Mouse (Mus musculus) heart, postnatal 25 days (tissue): ENCODE results near the gene Rubcnl. TPM values are rescaled to one million over a fixed set of nuclear protein-coding genes. Genes with fewer than 3 reads are reported as not detected.
A peak's percentile ranks its signal among the peaks of the same experiment; 100 is the strongest.

Source experiments
- DNase-seq: peaks from one replicate; pipeline ENCODE4 v3.0.0; 2022; ENCODE audit warnings: low spot score
- intact Hi-C: fragments of 180-260 bp; cut with DNase I; formaldehyde crosslinking; loops from one replicate; pipeline ENCODE4 v1.15.1; 2025
- total RNA-seq, 2 experiments: library from RNA; stranded (reverse); gene quantifications; 2 replicates each; pipeline ENCODE4 v1.2.3; 2021

Rubcnl gene
- total RNA-seq: 1 to 10 TPM in 1 of 2 experiments, under 1 TPM in 1; 0.49 to 1.1 TPM

- DNase-seq: peak; percentile 26
- intact Hi-C loops: no loop called here
These were observed at the start of gene Rubcnl for GRCm38 (mm10) chr14:75015856-75016714. Gene Rubcnl (plus strand): TSS chr14:75016027.

DNA sequence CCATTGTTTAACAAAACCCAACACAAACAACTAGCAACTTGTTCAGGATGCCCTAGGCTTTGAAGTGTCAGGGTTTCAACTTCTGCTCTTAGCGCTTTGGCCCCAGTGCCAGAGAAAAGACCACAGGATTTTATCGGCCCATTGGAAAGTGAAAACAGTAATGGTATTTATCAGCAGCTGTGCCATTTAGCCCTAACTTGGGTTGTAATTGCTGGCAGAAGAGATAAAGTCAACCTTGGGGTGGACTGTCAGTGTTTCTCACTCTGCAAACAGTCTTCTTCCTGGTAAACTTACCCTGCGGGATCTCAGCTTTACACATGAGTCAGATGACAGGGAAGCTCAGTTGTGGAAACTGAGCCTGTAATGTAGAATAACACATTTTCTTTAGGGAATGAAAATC, 43.6 kb upstream of the Rubcnl start:
- intact Hi-C loops: no loop called here
- DNase-seq: no peak

- no peak for DNase-seq
- intact Hi-C loops: no loop called here
These were observed 43.1 kb upstream of the Rubcnl start for GRCm38 (mm10) chr14:74972687-74973086.

DNA sequence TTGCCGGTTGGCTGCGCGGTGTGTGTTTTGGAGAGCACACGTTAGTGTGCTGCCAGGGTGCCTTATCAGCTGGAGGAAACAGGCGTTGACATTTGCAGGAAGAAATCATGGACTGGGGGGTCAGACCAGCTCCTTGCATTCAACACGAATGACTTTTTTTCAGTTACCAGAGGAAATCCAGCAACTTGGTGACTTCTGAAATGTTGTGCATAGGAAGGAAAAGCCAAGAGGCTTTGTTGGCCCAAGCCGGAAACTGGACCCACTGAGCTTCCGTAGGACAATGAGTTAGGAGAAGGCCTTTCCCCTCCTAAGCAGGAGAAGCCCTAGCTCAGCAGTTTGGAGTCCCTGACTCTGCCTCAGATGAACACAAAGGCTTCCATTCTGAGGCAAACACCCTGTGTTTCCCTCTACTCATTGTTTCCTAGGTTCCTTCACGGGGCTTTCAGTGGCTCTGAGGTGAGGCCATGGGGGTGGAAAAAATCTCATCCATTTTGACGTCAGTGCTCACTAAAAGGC, 41.6 kb upstream of the Rubcnl start:
- peak; percentile 14 for DNase-seq
- intact Hi-C loops: no loop called here

DNA sequence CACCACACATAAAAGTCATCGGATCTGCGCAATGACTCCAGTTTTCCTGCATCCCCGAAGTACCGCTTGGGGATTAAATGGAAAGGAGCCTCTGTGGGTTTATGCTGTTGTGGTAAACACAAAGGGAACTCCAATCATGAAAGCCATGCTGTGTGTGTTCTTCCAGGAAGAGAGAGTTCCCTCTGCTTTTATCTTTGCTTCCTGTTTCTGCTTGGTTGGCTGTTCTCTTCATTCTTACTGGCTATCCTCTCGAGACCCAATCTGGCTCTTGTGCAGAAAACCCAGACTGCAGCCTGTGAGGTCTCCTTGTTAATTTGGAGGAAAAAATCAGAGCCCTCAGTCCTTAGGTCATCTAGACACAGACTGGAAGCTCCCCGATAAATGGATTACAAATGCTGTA, 38.9 kb upstream of the Rubcnl start:
- intact Hi-C loops: no loop called here
- no peak for DNase-seq

- intact Hi-C loops: no loop called here
- DNase-seq: no peak
These were observed 34.8 kb upstream of the Rubcnl start for GRCm38 (mm10) chr14:74981016-74981415.

- DNase-seq: no peak
- intact Hi-C loops: no loop called here
These were observed 32.7 kb upstream of the Rubcnl start for GRCm38 (mm10) chr14:74983079-74983478.

DNA sequence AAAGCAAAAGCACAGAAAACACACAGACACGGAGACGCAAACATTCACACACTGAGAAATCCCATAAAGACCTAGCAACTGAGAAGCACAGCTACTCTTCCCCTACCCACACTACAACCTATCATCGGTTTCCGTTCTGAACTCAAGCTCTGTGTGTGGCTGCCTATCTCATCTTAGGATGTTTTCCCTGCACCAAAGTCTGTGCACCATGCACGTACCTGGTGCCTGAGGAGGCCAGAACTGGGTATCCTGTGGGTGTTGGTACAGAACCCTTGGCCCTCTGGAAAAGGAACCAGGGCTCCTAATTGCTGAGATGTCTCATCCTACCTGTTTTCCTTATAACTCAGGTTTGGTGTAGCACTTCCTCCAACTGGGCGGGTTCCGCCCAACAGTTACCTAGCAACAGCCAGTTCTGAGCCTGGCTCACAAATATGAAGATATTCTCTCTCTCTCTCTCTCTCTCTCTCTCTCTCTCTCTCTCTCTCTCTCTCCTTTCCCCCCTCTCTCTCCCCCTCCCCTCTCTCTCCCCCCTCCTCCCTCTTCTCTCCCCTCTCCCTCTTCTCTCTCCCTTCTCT, 30.9 kb upstream of the Rubcnl start:
- intact Hi-C loops: loop anchor here (5.0 kb wide), 1 partner anchor 38 kb away; the partner anchor contains the start of gene Lrch1
- DNase-seq: no peak

- intact Hi-C loops: loop anchor here (5.0 kb wide), 1 partner anchor 38 kb away; the partner anchor contains the start of gene Lrch1
- DNase-seq: no peak
These were observed 30.2 kb upstream of the Rubcnl start for GRCm38 (mm10) chr14:74985658-74986057.

GRCm38 (mm10) chr14:74986527-74986926, 29.3 kb upstream of the Rubcnl start:
- DNase-seq: no peak
- intact Hi-C loops: loop anchor here (5.0 kb wide), 1 partner anchor 39 kb away; the partner anchor contains the start of gene Lrch1

GRCm38 (mm10) chr14:74989322-74989721, 26.5 kb upstream of the Rubcnl start:
- intact Hi-C loops: loop anchor here (5.0 kb wide), 1 partner anchor 42 kb away; the partner anchor contains the start of gene Lrch1
- no peak for DNase-seq

DNA sequence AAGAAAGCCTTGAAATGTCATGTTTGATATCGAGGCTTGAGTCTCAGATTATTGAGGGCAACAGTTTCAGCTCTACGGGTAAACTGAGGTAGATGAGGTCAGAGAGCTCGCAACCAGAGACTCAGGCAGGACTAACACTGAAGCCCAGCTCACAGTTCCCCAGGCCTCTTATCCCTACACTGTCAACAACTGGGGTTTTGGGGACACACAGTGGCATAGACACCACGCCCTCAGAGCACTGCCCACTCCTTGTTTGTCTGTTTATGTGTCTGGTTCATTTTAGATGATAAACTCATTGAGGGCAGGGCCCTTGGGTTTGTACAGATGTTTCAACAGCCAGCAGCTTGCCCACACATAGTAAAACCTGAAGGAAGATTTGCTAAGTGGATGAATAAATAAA, 25.9 kb upstream of the Rubcnl start:
- DNase-seq: no peak
- intact Hi-C loops: loop anchor here (1.0 to 5.0 kb wide), 2 partner anchors 43 to 226 kb away; partner anchors contain the start of gene Lrch1

- DNase-seq: no peak
- intact Hi-C loops: loop anchor here (1.0 kb wide), 1 partner anchor 226 kb away; no protein-coding TSS in a partner anchor
These were observed 25.3 kb upstream of the Rubcnl start for GRCm38 (mm10) chr14:74990504-74990903.

DNA sequence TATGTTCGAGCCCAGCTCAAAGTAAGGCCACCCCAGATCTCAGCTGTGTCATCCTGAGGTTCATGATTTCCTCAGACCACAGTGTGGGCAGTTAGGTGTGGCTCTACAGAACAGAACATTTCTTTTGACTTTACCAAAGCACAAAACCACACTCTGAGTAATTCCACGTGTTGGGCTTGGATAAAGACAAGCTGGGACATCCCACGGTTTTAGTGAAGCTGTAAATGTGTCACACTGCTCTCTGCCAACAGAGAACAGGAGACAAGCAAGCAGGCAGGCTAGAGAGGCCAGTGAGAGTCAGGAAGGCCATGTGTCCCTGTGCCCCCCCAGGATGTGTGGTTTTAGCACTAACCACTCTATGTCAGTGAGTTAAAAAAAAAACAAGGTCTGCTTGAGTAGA, 19.3 kb upstream of the Rubcnl start:
- no peak for DNase-seq
- intact Hi-C loops: no loop called here

GRCm38 (mm10) chr14:74997041-74997440, 18.8 kb upstream of the Rubcnl start:
- intact Hi-C loops: no loop called here

DNA sequence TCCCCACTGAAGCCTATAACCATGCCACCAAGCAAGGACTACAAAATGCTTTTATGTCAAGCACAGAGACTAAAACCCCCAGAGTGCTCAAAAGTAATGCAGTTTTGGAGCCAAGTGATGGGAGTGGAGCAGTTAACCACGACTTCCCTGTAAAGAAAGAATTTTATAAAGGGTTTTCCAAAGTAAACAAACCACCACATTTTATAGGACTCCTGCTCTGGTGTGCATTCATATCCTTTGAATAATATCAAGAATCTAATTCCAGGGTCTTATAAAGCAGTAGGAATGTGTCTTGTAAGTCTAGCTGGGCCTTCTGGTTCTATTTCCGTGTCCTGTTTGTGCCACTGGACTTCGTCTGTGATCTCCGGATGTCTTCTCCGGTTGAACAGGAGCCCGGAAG, 14.5 kb upstream of the Rubcnl start:
- intact Hi-C loops: no loop called here
- no peak for DNase-seq

More at GRCm38 (mm10) chr14:74997041-74997440, 18.8 kb upstream of the Rubcnl start:
- no peak for DNase-seq

DNA sequence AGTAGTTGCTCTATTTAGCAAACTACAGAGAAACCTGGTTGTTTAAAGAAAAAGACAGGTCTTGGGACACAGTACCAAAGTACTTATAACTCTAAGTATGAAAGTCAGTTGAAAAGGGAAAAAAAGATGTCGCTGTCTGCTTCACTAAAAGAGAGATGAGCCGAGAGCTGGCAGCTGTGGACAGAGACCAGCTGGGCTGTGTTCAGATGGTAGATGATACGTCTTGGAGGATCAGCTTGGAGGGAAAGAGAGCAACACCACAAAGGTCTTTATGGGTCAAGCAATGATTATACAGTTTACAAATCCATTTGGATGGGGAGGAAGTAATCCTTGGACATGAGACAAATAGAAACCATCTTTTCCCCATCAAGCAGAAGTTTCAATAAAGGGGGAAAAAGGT, 12.5 kb upstream of the Rubcnl start:
- DNase-seq: no peak
- intact Hi-C loops: no loop called here

GRCm38 (mm10) chr14:75005478-75006199, 10.2 kb upstream of the Rubcnl start:
- DNase-seq: no peak
- intact Hi-C loops: no loop called here

- no peak for DNase-seq
- intact Hi-C loops: no loop called here
These were observed 5.5 kb upstream of the Rubcnl start for GRCm38 (mm10) chr14:75010346-75010745.

- intact Hi-C loops: no loop called here
- DNase-seq: no peak
These were observed 4.7 kb upstream of the Rubcnl start for GRCm38 (mm10) chr14:75010986-75011655.
